Mouse (Mus musculus): Measurements from ENCODE around the gene Dgkd.
A peak's percentile ranks its signal among the peaks of the same experiment; 100 is the strongest.

The Dgkd gene

DNA sequence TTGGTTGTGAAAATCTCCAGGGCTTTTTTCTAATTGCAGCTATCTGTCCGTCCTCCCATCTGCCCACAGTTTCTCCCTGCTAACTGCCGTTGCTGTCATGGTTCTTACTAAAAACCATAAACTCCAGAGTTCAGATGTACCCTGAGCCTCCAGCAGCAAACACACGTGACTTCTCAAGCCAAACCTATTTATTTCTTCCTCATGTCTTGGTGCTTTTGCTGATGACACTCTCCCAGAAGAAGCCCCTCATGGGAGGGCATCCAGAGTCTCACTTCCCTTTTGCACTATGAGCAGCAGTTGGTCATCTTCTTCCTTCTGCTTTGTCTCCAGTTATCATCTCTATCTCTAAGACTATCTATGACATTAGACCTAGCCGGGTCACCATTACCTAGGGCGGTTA is 3.8 kb upstream of the Dgkd start:
- no peak for DNase-seq

DNA sequence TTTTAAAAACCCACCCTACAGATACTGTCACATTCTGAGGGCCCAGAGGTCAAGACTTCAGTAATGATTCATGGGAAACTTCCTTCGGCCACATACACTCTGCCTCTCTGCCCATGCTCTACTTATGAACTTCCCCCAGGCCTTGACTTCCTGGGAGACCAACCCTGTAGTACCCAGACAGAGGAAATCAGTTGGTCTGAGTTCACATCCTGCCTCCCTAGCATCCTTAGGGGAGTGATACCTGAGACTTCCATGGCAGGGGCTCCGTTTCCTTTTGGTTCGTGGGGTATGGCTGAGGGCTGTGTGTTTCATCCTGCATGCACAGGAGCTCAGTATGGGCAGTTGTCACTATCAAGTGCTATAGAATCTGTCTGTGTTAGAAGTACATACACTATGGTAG is 1.7 kb upstream of the Dgkd start:
- DNase-seq = no peak

DNA sequence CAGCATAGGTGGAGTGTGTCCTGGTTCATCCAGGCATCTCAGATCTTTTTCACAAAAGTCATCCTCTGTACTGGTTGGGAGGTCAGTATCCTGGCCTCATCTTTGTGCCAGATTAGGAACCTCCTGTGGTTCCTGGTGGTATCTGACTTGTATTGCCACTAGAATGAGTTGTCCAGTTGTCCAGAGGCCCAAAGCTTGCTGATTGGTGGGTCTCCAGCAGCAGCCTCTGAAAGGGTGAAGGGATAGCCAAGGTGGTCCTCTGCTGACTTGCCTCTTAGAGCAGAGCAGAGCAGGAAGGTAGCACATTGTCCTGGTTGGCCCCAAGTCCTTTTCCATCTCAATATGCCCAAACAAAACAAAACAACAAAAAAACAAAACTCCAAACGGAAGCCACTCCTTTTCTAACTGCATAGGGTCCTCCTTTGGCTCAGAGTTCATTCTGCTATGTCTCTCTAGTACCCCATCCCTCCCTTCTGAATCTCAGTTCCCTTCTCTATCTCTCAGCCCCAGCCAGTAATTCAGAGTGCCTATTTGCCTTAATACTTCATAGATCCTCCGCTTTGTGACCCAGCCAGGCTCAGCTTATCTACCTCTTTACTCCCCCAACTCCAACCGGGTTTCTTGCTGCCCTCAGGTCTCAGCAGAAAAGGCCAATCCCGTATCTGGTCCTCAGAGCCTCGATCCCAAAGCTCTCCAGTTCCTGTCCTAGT is 851 bp upstream of the Dgkd start:
- DNase-seq = no peak

- peak; percentile 64 for DNase-seq
Measured at GRCm38 (mm10) chr1:87853601-87854361, 694 bp downstream of the Dgkd start.

- DNase-seq = no peak
Measured at GRCm38 (mm10) chr1:87854411-87854810, 1.3 kb downstream of the Dgkd start.

DNA sequence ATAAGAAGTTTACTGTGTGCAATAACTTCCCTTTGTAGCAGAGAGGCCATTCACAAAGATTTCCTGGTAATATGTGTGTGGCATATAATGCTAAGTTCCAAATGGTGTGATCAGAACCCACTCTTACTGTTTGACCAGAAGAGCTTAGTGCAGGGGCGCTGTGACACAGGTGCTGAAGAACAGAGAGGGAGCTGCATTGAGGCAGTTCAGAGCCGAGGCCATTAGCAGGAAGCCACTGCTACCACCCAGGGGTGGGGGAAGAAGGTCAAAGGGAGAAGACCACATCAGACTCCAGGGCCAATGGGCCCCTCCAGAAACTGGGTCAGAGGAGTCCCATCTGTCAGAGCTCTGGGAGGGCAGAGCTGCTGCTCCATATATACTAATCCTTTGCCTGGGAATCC is 1.8 kb downstream of the Dgkd start:
- peak; percentile 73 for DNase-seq

DNA sequence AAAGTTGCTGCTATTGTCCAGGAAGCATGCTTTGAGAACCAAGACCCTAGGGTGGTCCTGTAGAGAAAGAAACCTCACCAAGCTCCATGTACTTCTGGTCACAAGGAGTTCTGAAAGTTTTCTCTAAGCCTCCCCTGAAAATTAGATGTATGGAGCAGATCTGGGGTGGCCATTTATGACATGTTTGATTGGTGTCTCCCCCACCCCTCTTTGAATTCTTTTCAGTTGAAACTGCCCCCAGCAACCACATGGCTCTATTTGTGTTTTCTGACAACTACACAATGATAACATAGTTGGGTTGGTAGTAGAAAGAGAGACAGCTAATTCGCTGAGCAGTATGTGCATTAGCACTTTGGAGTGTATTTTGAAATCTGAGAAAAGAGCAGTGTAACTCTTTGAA is 2.4 kb downstream of the Dgkd start:
- no peak for DNase-seq

DNA sequence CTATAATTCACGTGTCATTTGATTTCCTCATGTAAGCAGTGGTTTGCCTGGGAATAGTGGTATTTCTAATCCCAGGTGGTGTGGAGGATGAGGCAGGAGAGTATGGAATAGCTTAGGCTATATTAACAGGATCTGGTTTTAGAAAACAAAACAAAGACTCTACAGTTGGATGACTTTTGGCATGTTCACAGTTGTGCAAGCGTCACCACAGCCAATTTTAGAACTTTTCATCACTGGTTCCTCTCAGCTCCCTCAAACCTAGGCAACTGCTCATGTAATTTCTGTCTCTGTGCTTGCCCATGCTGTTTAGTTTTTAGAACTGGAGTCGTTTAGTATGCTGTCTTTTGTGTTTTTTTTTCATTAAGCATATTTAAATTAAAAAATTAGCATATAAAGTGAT is 3.7 kb downstream of the Dgkd start:
- no peak for DNase-seq

- DNase-seq = no peak
Measured at GRCm38 (mm10) chr1:87858031-87858430, 4.9 kb downstream of the Dgkd start.

DNA sequence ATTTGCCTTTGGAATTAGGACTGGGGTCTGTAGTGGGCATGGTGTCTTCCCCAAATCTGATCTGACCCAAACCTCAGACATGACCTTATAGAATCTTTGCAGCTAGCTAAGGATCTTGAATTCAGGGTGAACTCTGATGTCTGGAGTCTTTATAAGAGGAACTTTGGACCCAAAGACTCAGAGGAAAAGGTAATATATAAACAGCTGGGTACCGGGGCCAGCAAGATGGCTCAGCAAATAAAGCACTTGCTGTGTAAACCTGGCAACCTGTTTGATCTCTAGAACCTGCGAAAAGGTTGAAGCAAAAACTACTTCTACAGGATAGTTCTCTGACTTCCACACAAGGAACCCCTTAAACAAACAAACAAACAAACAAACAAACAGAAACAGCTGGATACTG is 5.4 kb downstream of the Dgkd start:
- DNase-seq = no peak

DNA sequence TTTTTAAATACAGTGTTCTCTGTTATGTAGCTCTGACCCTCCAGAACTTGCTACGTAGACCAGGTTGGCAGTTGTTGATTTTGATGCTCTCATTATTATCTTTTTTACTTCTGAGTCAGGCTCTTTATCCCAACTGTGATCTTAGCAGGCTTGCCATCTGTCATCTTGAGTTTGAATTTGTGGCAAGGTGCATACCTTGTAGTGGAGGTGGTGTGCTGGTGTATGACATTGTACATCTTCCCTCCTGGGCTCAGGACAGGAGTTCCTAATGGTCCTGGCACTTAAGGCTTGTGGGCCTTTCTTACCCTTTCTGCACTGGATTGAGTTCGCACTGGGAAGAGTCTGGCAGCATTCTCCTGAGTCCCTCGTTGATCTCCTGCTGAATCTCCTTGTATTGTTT is 10.5 kb downstream of the Dgkd start:
- DNase-seq = no peak

DNA sequence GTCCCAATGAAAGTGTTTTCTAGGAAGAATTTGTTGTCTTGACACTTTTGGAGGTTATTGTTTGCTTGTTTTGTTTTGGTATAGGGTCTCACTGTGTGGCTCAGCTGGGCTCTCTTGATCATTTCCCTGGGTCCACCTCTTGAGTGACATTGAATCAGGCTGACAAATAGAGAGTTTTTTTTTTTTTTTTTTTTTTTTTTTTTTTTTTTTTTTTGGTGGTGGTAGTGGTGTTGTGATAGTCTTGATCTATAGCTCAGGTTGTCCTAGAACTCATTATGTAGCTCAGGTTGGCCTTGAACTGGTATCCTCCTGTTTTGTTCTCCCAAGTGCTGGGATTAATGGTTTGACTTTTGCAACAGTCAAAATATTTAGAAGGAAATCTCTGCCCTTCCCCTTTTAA is 11.8 kb downstream of the Dgkd start:
- DNase-seq = no peak

DNA sequence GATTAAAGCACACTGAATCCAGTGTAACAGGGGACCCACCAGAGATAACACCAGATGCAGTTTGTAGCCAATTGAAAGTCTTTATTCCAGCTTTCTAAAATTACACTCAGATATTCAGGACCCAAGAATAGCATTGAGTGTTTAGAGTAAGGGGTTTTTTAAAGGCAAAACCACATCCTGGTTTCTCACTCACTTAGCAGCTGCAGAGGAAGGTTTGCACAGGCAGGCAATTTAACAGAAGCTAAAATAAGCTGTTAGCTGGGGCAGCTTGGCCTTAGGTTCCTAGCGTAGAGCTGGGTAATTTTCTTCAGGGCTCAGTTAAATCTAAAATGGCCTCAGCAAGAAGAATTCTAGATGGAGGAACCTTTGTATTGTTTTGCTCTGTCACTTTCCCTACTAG is 13.6 kb downstream of the Dgkd start:
- DNase-seq = peak; percentile 59

DNA sequence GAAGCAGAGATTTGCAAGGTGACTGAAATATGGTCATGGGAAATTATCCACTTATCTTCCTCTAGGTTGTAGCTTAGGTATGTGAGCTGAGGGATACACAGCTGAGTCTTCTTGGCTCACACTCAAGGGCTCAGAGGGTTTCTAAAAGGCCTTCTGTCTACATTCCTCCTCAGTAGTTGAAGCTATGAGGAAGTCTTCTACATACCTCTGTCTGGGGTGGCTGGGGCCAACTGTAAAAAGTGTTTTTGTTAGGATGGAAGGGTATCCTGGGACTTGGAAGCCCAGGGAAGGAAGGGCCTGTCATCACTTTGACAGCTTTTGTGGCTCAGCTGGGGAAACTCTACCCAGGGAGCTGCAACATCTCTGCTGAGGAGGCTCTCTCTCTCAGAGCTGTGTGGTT is 18.5 kb downstream of the Dgkd start:
- no peak for DNase-seq

GRCm38 (mm10) chr1:87873081-87873480 is 20.0 kb downstream of the Dgkd start:
- DNase-seq = no peak

DNA sequence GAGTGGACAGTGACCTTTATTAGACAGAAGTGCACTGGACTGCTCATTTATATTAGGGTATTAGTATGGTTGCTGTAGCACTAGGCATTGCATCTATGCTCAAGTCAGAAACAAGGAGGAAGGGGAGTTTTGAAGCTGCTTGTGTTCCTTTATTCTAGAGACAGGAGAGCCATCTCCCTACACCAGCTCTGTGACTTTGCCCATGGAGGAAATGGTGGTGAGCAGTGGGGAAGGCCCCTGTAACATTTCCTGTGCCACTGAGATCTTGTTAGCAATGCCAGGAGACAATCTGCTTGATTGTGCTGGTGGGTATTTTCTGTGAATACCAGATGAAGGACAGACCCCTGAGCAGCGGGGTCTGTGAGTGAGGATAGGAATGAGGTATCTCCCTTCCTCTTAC is 23.0 kb downstream of the Dgkd start:
- peak; percentile 37 for DNase-seq

DNA sequence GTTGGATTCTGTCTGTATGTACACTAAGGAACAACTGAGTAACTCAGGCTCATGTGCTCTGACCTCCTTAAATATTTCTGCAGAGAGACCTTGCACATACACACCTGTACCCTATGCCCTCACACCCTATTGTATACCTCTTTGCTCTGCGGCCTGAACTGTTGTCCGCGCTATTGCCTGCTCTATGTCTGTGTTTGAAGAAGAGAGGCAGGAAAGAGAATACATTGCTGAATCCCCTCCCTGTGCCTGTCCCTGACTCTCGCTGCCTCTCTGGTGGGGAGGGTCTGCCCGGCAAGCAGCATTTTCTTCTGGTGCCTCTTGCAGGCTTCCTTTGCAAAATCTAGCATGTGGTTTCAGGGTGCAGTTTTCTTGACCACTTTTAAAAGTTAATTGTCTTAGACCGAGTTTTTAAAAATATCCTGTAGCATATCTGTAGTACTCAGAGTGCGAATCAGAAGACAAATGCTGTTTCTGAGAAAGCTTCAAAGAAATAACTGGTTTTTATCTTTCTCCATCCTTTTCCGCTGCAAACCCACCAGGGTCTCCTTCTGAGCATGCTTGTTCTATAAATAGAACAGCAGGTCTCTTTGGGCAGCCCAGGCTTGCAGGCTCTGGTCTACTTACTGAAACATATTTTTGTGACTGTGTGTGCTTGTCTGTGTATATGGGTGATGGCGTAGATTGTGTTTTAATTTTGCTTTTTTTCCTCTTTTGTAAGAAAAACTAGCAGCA is 24.6 kb downstream of the Dgkd start:
- DNase-seq = peak; percentile 49

GRCm38 (mm10) chr1:87879034-87879433 is 25.9 kb downstream of the Dgkd start:
- no peak for DNase-seq

- no peak for DNase-seq
Measured at GRCm38 (mm10) chr1:87879494-87880325, 26.6 kb downstream of the Dgkd start.

GRCm38 (mm10) chr1:87880326-87880627 is 27.2 kb downstream of the Dgkd start:
- no peak for DNase-seq

DNA sequence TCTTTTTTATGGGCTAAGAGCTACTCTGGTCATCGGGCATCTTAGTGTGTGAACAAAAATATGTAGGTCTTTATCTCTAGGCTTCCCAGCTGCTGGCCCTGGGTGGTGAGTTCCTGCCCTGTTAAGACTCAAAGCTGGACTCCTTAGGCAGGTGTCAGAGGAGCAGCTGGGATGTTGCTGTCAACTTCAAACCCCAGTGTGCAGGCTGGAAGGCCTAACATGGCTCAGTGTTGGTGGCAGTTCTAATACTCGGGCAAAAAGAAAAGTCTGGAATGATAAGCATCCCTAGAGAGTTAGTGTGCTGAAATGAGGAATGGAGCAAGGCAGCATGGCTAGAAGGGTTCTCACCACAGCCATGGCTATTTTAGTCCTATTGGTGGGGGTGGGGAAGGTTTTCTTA is 27.8 kb downstream of the Dgkd start:
- no peak for DNase-seq

GRCm38 (mm10) chr1:87881726-87882125 is 28.6 kb downstream of the Dgkd start:
- DNase-seq = no peak

DNA sequence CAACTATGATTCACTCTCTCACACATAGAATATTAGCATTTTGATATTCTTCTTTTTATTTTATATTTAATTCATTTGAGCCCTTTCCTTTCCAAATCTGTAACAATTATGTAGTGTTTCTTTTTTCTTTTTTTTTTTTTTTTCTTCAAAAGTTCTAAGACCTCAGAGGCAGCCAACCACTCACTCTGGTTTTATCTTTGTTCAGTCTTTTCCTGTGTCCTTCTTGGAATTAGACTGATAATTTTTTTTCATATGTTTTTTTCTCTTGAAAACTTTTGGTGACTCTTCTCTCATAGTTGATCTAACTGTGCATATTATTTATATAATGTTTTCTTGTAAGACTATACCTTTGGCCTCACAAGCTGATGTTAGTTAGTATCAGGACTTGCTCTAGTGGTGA is 29.5 kb downstream of the Dgkd start:
- DNase-seq = no peak

All from thymus, postnatal 14 days (tissue).